Mouse (Mus musculus) cerebellum, postnatal 4 days (tissue): ENCODE results near the gene Bud31.
"Not testable (repeated sequence)": the region's sequence is repeated elsewhere in the genome, so short reads cannot be mapped to it uniquely, and the experiment has no call there.

ENCODE experiments used
- DNase-seq, 2 experiments: peaks; one replicate each; pipeline ENCODE4 v3.0.0; 2022; ENCODE audit warnings: low spot score in 2 of 2, mixed read lengths in 1 of 2

The Bud31 gene

DNA sequence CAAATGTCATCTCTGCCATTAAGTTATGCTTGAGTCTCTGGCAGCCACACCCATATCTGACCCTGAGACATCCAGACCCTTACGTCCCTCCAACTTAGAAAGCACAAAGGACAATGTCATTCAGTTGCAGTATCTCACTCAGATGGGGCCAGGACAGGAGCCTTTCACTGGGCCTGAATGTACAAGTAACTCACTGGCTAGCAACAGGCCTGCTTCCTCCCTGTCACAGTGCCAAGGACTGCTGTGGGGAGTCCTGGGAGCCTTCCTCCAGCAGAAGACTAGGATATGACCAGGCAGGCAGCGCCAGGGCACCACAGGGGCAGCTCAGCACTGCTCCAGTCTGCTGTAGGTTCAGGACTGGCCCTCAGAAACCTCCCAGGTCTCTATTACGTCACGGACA lies 11.0 kb upstream of the Bud31 start:
- no peak for DNase-seq

DNA sequence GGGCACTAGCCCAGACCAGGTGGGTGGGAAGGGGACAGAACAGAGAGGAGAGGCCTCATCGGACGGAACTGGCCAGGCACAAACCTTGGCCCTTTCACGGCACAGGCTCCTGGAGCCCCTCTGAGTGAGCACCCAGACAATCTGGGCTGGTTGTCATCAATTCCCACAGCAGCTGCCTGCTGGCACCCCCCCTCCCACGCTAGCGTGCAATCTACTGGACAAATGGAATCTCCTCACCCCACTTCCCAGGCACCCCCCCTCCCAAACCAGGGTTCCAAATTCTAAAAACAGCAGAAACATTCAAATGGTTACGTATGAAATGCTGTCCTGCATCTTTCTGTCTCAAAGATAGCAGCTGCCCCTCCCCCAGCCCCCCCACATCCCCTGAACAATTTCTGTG lies 10.4 kb upstream of the Bud31 start:
- not testable (repeated sequence) for DNase-seq

DNA sequence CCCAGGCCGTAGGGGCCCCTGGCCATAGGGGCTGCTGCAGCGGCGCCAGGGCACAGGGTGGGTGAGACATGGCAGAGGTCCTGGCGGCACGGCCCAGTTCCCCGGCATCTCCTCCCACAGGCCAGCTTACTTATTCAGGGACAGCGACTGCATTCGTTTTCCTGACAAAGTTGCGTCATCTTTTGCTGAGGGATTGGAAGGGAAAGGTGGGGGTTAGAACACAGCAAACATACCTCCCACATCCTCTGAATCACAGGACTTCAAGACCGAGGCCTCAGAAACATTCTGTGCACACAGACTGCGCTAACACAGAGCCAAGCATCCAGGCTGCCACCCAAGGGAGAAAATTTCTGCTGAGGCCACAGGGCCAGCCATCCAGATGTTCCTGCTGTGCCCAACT lies 10.0 kb upstream of the Bud31 start:
- DNase-seq: no peak

DNA sequence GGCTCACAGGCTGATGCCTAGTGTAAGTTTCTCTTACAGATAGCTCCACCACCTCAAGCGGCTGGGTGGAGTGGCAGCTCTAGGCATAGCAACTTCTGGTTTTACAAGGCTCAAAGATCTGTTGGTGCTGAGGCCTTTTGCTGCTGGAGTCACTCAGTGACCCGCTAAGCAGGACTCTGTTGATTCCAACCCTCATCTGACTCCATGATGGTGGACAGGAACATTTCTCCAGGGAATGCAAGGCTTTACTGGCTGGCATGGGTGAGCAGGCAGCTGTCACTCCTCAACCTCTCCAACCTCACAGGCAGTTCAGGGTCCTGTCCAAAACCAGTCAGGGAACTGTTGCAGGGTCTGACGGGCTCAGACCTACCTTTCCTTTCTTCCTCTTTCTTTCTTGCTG lies 9.2 kb upstream of the Bud31 start:
- no peak for DNase-seq

DNA sequence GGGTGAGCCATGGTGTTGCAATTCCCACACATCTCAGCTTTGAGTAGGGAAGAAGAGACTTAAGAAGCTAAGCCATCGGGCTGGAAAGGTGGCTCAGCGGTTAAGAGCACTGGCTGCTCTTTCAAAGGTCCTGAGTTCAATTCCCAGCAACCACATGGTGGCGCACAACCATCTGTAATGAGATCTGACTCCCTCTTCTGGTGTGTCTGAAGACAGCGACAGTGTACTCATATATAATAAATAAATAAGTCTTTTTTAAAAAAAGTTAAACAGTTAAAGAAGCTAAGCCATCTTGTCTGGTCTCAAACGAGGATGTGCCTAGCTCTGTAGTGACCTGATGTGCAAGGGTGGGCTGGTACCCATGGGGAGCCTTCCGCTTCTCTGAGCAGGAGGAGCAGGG lies 6.9 kb upstream of the Bud31 start:
- not testable (repeated sequence) for DNase-seq

DNA sequence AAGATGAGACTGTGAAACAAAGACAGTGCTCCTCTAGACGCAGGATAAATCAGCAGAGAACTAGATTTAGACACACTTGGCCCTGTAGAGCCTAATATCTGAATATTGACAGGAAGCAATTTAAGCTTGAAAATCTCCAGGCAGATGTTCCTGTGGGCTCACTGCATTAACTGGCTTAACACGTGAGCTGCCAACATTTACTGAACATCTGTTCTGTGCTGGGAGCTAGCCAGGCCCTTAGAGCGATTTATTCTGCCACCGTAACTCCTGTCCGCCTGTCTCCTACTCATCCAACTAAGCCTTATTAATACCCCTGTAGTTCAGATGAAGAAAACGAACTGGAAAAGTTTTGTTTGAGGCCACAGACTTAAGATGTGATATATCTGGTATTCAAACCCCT lies 1.3 kb upstream of the Bud31 start:
- DNase-seq: no peak

DNA sequence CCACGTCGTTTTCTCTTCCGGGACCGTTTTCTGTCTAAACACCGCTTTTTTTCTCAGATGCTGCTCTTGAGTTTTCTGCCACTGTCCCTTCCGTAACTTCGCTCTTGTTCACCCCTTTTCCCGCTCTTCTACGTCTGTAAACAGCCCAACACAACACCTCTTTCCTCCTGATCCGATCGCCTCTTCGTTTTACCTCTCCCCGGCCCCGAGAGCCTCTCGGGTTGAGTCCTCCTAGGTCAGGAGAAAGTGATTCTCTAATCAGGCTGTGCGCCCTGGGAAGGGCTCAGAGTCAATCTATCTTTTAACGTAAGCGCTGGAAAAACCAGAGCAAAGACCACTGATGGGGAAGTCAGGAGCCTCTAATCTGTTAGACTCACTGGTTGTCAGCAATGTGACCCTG lies 449 bp downstream of the Bud31 start:
- no peak for DNase-seq

DNA sequence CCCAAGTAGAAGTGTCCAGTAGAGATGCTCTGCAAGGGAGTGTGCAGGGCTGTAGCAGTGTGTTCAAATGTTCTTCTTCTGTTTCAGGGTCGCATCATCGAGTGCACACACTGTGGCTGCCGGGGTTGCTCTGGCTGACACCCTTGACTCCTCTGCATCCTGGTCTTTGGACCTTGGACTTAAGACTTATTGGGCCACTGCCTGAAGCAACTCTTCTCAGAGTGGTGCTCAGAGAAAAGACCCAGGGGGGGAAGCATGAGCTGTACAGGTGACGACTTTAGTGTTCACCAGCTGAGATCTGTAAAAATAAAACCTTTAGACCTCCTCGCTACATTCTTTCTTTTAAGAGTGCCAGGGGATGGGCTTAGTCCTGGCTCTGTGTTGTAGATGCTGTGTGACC lies 7.6 kb downstream of the Bud31 start:
- no peak for DNase-seq

DNA sequence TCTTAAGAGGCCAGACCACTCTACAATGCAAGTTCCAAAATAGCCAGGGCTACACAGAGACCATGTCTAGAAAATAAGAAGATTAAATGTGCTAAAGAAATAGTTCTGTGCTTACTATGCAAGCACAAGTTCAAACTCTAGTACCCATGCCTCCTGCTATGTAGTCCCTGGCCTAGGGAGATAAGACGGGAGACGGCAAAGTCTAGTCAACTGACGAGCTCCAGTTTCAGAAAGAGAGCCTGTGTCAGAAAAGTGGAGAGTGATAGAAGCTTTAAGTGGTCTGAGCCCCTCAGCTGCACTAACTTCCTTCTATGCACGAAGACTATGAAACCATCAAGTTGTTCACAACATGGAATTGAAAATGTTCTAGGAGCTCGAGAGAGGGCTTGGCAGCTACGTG lies 9.1 kb downstream of the Bud31 start:
- DNase-seq: no peak

DNA sequence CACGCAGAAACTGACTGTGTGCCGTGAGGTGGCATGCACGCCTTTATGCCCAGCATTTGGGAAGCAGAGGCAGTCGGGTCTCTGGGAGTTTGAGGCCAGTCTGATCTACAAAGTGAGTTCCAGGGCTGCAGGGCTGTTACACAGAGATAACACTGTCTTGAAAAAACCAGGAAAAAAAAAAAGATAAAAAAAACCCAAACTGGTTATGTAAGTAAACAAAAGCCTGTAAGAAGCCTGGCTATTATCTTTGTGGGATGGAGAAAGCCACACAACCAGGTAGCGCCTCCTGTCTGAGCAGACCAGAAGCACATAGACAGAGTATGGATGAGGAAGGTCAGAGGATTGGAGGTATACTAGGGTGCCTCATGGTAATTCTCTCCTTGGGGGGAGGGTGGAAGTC lies 12.5 kb downstream of the Bud31 start:
- no peak for DNase-seq

DNA sequence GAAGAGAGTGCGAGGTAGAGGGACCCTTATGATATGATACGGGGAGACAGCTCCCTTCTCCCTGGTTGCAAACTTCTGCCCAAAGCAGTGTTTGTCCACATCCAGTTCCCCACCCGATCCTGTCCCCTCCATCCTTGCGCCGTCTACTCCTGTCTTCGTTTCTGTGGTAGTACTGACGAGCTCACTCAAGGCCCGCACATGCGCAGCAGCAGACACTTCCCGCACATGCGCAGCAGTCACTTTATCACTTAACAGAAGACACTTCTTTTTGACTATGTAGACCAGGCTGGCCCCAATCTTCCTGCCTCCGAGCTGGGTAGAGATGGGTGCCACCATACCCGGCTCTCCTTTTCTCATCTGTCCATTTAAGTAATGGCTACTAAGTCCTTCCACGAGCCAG lies 21.2 kb downstream of the Bud31 start:
- no peak for DNase-seq

DNA sequence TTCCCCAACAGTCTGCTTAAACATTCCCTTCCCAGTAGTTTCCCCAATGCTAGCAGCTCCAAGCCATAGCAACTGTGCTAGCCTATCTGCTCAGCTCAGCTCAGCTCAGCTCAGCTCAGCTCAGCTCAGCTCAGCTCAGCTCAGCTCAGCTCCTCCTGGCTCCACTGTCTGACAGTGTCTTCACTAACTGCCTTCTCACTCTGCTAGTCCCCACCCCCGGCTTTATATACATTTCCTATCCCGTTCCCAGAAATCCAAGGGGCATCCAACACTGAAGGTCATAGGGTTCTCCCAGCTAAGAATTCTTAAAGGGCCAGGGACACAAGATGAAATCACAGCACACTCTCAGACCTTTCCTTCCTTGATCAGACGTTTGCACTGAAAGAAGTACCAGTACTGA lies 24.5 kb downstream of the Bud31 start:
- DNase-seq: no peak

DNA sequence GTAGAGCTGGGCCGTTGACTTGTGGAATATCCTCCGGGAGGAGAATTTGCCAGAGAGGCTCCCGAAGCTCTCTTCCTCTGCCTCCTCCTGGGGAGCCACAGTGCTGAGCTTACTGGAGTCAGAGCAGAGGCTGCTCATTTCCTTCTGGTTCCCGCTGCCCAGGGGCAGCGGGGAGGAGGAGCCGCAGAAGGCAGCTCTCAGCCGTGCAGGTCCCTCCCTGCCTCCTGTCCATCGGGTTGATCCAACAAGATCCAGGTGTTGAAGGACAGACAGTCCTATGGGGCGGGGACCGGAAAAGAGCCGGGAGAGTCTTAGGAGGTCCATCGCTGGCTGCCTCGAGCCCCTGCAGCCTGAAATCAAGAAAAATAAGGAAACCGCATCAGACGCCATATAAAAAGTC lies 25.0 kb downstream of the Bud31 start:
- DNase-seq: no peak

DNA sequence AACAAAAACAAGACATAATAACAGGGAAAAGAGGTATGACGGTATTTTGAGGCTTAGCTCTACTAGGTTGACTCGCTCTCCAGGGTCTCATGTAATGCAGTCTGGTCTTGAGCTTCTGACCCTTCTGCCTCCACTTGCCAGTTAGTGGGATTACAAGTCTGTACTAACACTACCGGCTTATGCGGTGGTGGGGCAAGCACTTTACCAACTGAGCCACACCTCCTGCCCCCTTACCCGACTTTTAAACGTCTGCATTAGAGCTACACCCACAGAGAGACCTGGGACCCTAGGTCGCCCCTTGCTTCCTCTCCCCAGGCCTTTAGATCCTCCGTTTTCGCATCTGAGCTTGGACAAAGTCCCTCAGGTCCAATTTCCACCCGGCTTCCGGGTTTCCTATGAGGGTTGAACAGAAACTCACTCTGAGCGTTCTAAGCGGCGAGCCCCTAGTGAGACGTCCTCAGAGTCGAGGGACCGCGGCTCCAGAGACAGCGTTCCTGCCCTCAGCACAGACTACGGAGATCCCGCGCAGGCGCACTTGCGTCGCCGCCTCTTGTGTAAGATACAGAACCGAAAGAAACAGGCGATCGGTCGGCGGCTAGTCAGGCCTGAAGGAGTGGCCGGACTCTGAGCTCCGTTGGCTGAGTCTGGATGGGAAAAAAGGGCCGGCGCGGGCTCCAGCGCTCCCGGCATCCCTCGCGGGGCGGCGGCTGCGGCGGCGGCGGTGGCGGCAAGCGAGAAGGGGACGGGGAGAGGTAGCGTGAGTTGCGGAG lies 26.6 kb downstream of the Bud31 start, which contains the start of the genes Ptcd1 and Cpsf4:
Gene Ptcd1 (minus strand): TSS at position 573 of the 770 bp plus-strand sequence.
Gene Cpsf4 (plus strand): TSS at position 678 of the 770 bp plus-strand sequence.
- DNase-seq: peak; percentile 92 to 96

DNA sequence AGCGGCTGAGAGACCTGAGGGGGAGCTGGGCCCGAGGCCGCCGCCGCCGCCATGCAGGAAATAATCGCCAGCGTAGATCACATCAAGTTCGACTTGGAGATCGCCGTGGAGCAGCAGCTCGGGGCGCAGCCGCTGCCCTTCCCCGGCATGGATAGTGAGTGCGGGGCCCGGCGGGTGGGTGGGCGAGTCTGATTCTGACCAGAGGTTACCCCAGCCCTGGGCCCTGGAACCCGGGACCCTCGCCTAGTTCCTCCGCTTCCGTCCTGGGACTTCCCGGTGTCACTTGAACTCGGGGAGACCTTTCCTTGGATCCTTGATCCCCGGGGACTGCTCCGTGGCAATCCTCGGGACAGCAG lies 27.1 kb downstream of the Bud31 start:
- no peak for DNase-seq

DNA sequence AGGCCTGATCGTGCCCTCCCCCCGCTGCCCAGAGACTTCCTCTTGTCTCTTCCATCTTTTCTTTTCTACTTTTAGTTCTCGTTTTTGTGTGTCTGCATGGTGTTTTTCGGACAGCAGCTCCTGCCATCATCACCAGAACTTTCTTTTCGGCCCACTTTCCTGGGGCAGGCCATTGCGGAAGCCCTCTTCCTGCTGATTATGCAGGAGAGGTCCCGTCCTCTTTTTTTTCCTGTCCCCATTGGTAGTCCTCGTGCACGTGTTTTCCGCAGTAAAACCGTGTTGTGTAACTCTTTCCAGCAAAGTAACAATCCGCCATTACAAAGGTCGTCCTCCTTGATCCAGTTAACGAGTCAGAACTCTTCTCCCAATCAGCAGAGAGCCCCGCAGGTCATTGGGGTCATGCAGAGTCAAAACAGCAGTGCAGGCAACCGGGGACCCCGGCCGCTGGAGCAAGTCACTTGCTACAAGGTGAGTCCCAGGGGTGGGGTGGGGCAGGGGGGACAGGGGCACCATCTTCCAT lies 38.4 kb downstream of the Bud31 start:
- no peak for DNase-seq

DNA sequence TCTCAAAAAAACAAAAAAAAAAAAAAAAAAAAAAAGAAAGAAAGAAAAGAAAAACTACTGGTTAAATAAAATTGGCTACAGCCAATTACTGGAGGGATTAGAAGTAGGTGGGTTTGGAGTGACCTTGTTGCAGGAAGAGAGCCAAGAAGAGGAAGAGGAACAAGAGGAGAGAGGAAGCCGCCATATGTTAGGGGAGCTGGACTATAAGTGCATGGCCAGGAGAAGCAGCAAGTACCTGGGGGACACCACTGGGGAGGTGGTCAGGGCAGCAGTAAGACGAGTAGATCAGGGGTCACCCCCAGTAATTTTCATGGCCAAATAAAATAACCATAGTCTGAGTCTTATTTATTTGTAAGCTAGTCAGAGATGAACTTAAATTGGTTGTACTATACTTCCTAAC lies 45.1 kb downstream of the Bud31 start:
- DNase-seq: no peak

DNA sequence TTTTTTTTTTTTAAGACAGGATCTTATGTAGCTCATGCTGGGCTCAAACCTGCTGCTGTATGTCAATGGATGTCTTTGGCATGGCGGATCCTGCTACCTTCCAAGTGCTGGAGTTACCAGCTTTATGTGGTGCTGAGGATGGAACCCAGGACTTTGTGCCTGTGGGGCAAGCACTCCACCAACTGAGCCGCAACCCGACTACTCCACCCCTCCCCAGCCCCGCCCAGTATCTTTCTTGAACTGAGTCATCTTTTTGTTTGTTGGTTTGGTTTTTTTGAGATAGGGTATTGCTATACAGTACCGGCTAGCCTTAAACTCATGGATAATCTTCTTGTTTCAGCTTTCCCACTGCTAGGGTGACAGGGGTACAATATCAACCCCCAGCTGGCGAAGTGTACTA lies 49.3 kb downstream of the Bud31 start:
- DNase-seq: no peak

DNA sequence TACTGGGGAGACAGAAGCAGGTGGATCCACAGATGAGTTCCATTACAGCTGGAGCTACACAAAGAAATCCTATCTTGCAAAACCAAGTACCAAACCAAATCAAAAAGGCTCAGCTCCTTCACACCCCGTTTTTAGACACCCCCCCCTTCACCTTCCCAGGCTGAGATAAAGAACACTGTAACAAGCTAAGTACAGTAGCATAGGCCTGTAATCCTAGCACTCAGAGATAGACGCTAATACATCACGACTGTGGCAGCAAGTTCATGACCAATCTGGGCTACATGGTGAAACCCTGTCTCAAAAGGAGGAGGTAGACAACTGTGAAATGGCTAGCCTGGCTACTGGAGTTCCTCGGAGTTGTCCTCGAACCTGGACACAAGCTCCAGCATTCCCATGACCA lies 50.2 kb downstream of the Bud31 start:
- no peak for DNase-seq

DNA sequence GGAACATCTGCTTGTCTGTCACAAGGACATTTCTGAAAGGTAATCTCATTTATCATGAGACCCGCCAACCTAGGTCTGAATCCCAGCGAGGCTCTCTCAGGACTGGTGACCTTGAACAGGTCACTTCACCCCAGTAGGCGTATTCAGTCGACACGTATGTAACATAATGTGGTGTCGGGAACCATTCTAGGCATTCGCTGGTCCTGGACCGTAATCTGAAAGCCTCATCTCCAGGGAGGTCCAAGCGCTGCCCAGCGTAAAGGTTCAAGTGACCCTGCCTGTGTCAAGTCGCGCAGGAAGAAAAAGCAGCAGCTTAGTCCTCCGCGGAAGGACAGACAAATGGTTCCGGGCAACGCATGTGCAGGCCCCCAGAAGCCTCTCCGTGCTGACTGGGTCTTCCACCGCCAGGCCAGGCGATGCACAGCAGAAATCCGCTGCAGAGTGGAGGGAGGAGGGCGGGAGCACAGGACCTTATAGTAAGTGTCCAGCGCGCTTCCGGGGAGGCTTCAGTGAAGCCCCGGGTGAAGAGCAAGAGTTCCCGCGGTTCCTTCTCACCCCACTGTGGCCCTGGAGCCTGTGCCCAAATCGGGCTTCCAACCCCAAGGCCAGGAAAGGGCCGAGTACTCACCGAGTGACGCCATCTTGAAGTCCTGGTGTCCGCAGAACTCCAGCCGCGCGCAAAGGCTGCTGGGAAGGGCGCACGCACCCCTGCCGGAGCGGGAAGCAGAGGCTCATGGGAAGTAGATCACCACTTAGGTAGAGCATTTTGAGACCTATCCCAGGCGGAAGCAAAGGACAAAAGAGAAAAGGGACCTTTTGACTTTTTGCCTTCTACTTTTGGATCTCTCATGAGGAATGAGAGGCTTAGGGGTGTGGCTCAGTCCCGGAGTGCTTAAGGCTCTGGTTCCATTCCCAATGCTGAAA lies 51.0 kb downstream of the Bud31 start:
- peak; percentile 65 to 87 for DNase-seq

DNA sequence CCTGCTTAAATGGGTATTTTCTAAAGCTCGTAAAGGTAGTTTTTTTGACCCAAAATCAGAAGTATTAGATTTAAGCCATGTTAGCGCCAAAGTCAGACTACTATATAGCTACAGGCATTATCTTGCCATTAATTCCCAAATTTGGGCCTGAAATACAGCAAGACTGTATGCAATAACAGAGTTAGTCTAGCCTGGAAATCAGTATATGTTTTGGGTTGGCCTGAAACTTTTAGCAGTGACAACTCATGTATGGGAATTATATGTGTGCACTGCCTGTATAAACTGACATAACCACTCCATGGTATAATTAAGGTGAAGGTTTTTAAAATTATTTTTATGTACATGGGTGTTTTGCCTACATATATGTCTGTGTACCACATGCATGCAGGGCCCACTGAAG lies 51.8 kb downstream of the Bud31 start, which contains the start of gene Atp5j2:
Gene Atp5j2 (minus strand): TSS at position 101 of the 400 bp plus-strand sequence.
- no peak for DNase-seq
